Mouse (Mus musculus) cerebellum, adult 2 months (tissue): ENCODE results near the gene Ank3.

Experiments used
- CTCF ChIP-seq: fragments of 200-500 bp; IDR thresholded peaks from 2 replicates; pipeline ENCODE4 v1.5.1; 2011; ENCODE audit warnings: low read depth, mild to moderate bottlenecking, control low read depth, low read length, moderate library complexity, borderline replicate concordance; ENCODE audit not compliant: insufficient read depth
- POLR2A ChIP-seq: fragments of 200-500 bp; IDR thresholded peaks from 2 replicates; pipeline ENCODE4 v1.6.1; 2011; ENCODE audit warnings: low read length, control low read depth, borderline replicate concordance; ENCODE audit not compliant: insufficient read depth

DNA sequence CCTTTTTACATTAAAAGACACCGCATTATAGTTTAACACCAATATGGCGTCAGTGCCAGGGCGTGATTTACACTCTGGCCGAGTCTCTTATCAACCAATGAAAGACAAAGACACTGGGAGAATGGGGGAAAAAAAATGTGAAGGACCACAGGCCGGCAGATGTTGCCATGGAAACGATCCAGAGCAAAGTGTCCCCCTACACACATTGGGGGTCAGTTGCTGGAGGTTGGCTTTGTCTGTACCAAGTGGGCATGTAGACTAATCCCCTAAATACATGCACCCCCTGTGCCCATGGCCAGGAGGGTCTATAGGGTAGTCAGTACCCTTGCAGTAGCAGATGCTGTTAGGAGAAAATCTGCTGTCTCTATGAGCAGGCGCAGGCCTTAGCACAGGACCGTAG lies 547.3 kb downstream of the Ank3 start:
- no peak for TF ChIP-seq CTCF
- no peak for TF ChIP-seq POLR2A
